Mouse (Mus musculus): Measurements from ENCODE around the gene Fblim1.
A peak's percentile ranks its signal among the peaks of the same experiment; 100 is the strongest.

The Fblim1 gene

GRCm38 (mm10) chr4:141624983-141625773 lies 19.3 kb upstream of the Fblim1 start:
- DNase-seq (ENCODE audit: low spot score in 2 of 2), result no peak

- DNase-seq (ENCODE audit: low spot score in 2 of 2), result no peak
Measured at GRCm38 (mm10) chr4:141624134-141624533, 18.2 kb upstream of the Fblim1 start.

- no peak for DNase-seq (ENCODE audit: low spot score in 2 of 2)
Measured at GRCm38 (mm10) chr4:141623666-141624065, 17.8 kb upstream of the Fblim1 start, which contains the start of gene Slc25a34. TSS of gene Slc25a34 (minus strand) at chr4:141623821.

- DNase-seq (ENCODE audit: low spot score in 2 of 2), result no peak
Measured at GRCm38 (mm10) chr4:141623037-141623436, 17.1 kb upstream of the Fblim1 start.

GRCm38 (mm10) chr4:141622580-141622979 lies 16.7 kb upstream of the Fblim1 start:
- no peak for DNase-seq (ENCODE audit: low spot score in 2 of 2)

GRCm38 (mm10) chr4:141622091-141622490 lies 16.2 kb upstream of the Fblim1 start:
- no peak for DNase-seq (ENCODE audit: low spot score in 2 of 2)

- no peak for DNase-seq (ENCODE audit: low spot score in 2 of 2)
Measured at GRCm38 (mm10) chr4:141621297-141621696, 15.4 kb upstream of the Fblim1 start.

- DNase-seq (ENCODE audit: low spot score in 2 of 2), result no peak
Measured at GRCm38 (mm10) chr4:141619299-141619883, 13.5 kb upstream of the Fblim1 start.

GRCm38 (mm10) chr4:141618565-141619243 lies 12.8 kb upstream of the Fblim1 start, which contains the start of gene Tmem82:
TSS of gene Tmem82 (minus strand) at chr4:141618633.
- no peak for DNase-seq (ENCODE audit: low spot score in 2 of 2)

GRCm38 (mm10) chr4:141617863-141618564 lies 12.1 kb upstream of the Fblim1 start:
- DNase-seq (ENCODE audit: low spot score in 2 of 2), result no peak

- DNase-seq (ENCODE audit: low spot score in 2 of 2), result peak in 1 of 2 experiments; percentile 54
Measured at GRCm38 (mm10) chr4:141617299-141617698, 11.4 kb upstream of the Fblim1 start.

- no peak for DNase-seq (ENCODE audit: low spot score in 2 of 2)
Measured at GRCm38 (mm10) chr4:141616811-141617210, 10.9 kb upstream of the Fblim1 start.

- DNase-seq (ENCODE audit: low spot score in 2 of 2), result no peak
Measured at GRCm38 (mm10) chr4:141614946-141615345, 9.1 kb upstream of the Fblim1 start.

GRCm38 (mm10) chr4:141609538-141609937 lies 3.6 kb upstream of the Fblim1 start:
- DNase-seq (ENCODE audit: low spot score in 2 of 2), result no peak

- no peak for DNase-seq (ENCODE audit: low spot score in 2 of 2)
Measured at GRCm38 (mm10) chr4:141605421-141605820, 475 bp downstream of the Fblim1 start.

GRCm38 (mm10) chr4:141604493-141604892 lies 1.4 kb downstream of the Fblim1 start:
- no peak for DNase-seq (ENCODE audit: low spot score in 2 of 2)

- DNase-seq (ENCODE audit: low spot score in 2 of 2), result no peak
Measured at GRCm38 (mm10) chr4:141603921-141604320, 2.0 kb downstream of the Fblim1 start.

- no peak for DNase-seq (ENCODE audit: low spot score in 2 of 2)
Measured at GRCm38 (mm10) chr4:141602523-141603223, 3.2 kb downstream of the Fblim1 start.

- DNase-seq (ENCODE audit: low spot score in 2 of 2), result no peak
Measured at GRCm38 (mm10) chr4:141601148-141601862, 4.6 kb downstream of the Fblim1 start.

GRCm38 (mm10) chr4:141600364-141600763 lies 5.5 kb downstream of the Fblim1 start:
- DNase-seq (ENCODE audit: low spot score in 2 of 2), result no peak
